Mouse (Mus musculus) liver, embryonic 11.5 days (tissue): Measurements from ENCODE around the gene Anp32b. TPM values are rescaled to one million over a fixed set of nuclear protein-coding genes. Genes with fewer than 3 reads are reported as not detected.

Experiments used
- ATAC-seq: fragments of 200-750 bp; cut with Nextera tagmentation; replicated peaks from 2 replicates; pipeline ENCODE4 v1.8.0; 2017; ENCODE audit warnings: moderate number of reproducible peaks, mild to moderate bottlenecking, moderate TSS enrichment, moderate library complexity; ENCODE audit not compliant: low FRiP score
- DNase-seq: peaks from one replicate; pipeline ENCODE4 v3.0.0-alpha.2; 2017; ENCODE audit warnings: low spot score
- H3K27ac ChIP-seq: fragments of 300-500 bp; sonication (generic); 2 replicates; pipeline ENCODE4 v1.5.1; 2014; ENCODE audit warnings: mild to moderate bottlenecking, low read depth, low read length, control low read depth
- H3K27me3 ChIP-seq: fragments of 300-500 bp; sonication (generic); replicated peaks from 2 replicates; pipeline ENCODE4 v1.6.1; 2014; ENCODE audit warnings: low read length, mixed read lengths; ENCODE audit not compliant: control insufficient read depth, insufficient read depth
- H3K36me3 ChIP-seq: fragments of 300-500 bp; sonication (generic); 2 replicates; pipeline ENCODE4 v1.6.1; 2014; ENCODE audit warnings: mild to moderate bottlenecking, low read length, moderate library complexity, mixed read lengths; ENCODE audit not compliant: control insufficient read depth, insufficient read depth
- H3K4me1 ChIP-seq: fragments of 300-500 bp; sonication (generic); replicated peaks from 2 replicates; pipeline ENCODE4 v1.6.1; 2014; ENCODE audit warnings: low read length, mixed read lengths; ENCODE audit not compliant: control insufficient read depth, insufficient read depth
- H3K4me2 ChIP-seq: fragments of 300-500 bp; sonication (generic); 2 replicates; pipeline ENCODE4 v1.6.1; 2014; ENCODE audit warnings: mild to moderate bottlenecking, control low read depth, moderate library complexity
- H3K4me3 ChIP-seq: fragments of 300-500 bp; sonication (generic); 2 replicates; pipeline ENCODE4 v1.5.1; 2014; ENCODE audit warnings: low read depth, low read length, control low read depth
- H3K9ac ChIP-seq: fragments of 300-500 bp; sonication (generic); 2 replicates; pipeline ENCODE4 v1.6.1; 2014; ENCODE audit warnings: low read depth, low read length, control low read depth
- H3K9me3 ChIP-seq: fragments of 300-500 bp; sonication (generic); 2 replicates; pipeline ENCODE4 v1.6.1; 2016; ENCODE audit warnings: low read length, inconsistent platforms, mixed read lengths; ENCODE audit not compliant: control insufficient read depth
- WGBS: fragments of 180-500 bp; shearing (Covaris S2); extraction: QIAGEN DNeasy Blood & Tissue Kit; methylation state at CpG from one replicate; pipeline ENCODE4 v1.1.7; 2014; 5-methylcytosine and 5-hydroxymethylcytosine counted together
- polyA plus RNA-seq: library from polyadenylated mRNA; unstranded; fragments of >200 nt; fragmentation: Nextera tagmentation; extraction: Ambion mirVana; gene quantifications from 2 replicates; pipeline ENCODE4 v1.2.1, GENCODE M21; 2014

The Anp32b gene
- polyA plus RNA-seq, 1 experiment from 2014 or later = 618 TPM

DNA sequence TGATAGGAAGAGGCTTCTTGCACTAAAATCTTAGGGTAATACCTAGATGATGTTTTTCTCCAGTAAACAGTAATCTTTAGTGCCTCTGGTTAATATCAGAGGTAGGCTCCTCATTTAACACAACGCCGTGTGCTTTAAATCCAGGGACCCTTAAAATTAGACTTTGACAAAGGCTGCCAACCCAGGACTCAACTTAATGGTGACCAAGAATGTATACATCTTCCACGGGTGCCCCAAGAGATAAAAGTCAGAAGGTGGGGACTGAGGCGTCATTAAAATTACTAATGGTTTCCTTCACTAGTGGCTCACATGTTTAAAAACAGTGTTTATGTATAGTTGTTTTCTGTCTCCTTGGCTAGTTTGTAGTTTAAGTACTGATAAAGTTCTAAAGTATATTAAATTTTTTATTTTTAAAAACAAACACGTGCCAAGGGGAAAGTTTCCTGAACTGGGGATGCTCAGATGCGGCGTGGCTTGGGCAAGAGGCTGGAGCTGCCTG lies 633 bp upstream of the Anp32b start:
- Histone ChIP-seq H3K27ac (peak overlapping the region; percentile 100), H3K4me2 (peak overlapping the region; percentile 84), H3K36me3 (no peaks in the 10 kb centered on the region), H3K4me3 (peak overlapping the region; percentile 98), H3K9me3 (no peaks in the 10 kb centered on the region), H3K4me1 (peaks cover 49% of the 10 kb centered on the region), H3K27me3 (no peaks in the 10 kb centered on the region), H3K9ac (peak overlapping the region; percentile 100)
- no peak for DNase-seq
- 29% methylated on average over 7 of the region's 7 CpGs for WGBS
- no peak for ATAC-seq

GRCm38 (mm10) chr4:46451240-46451757 lies 597 bp downstream of the Anp32b start:
- peaks cover 53% of the 10 kb centered on the region for H3K4me1 ChIP-seq
- peak overlapping the region; percentile 98 for H3K4me3 ChIP-seq
- under 1% methylated on average over 62 of the region's 70 CpGs for WGBS
- H3K9me3 ChIP-seq = no peaks in the 10 kb centered on the region
- no peaks in the 10 kb centered on the region for H3K27me3 ChIP-seq
- H3K27ac ChIP-seq = peak overlapping the region; percentile 100
- no peaks in the 10 kb centered on the region for H3K36me3 ChIP-seq
- peak overlapping the region; percentile 95; the same call in 1 of the 2 replicates for H3K4me2 ChIP-seq
- H3K9ac ChIP-seq = peak overlapping the region; percentile 100
- ATAC-seq (peak; percentile 3; the same call in 1 of the 2 replicates), DNase-seq (no peak)

DNA sequence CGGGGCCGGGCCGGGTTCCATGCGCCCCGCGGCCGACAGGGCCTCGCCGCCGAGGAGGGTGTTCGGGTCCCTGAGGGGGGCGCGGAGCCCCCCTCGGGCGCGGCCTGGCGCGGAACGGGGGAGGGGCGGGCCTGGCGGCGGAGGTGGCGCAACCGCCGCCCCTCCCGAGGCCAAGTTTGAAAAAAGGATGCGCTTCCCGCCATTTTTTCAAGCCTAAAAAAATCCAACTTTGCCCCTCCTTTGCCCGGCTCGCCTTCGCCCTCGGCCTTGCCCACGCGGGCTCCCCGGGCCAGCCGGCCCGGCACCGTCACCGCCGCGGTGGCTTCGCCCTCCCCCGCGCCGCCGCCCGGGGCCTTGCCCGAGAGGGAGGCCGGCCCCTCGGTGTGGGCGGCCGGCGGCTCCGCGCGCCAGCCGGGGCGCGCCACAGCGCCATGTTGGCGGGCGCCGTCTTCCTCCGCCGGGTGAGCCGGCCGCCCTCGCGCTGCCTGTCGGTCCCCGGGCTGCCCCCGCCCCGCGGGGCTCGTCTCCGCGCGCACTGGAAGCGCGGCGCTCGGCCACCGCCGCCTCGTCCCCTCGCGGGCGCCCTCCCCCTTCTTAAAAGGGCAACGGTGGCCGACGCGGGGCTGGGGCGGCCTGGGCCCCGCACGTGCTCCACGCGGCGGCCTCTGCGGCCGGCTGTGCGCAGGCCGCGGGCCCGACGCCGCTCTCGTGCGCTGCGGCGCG lies 1.2 kb downstream of the Anp32b start:
- under 1% methylated on average over 107 of the region's 111 CpGs for WGBS
- Histone ChIP-seq H3K4me1 (peaks cover 58% of the 10 kb centered on the region), H3K27ac (peak overlapping the region; percentile 100), H3K4me3 (peak overlapping the region; percentile 98), H3K36me3 (no peaks in the 10 kb centered on the region), H3K27me3 (no peaks in the 10 kb centered on the region), H3K4me2 (peak overlapping the region; percentile 95), H3K9ac (peak overlapping the region; percentile 100), H3K9me3 (no peaks in the 10 kb centered on the region)
- ATAC-seq = peak; percentile 4
- DNase-seq = peak; percentile 79

DNA sequence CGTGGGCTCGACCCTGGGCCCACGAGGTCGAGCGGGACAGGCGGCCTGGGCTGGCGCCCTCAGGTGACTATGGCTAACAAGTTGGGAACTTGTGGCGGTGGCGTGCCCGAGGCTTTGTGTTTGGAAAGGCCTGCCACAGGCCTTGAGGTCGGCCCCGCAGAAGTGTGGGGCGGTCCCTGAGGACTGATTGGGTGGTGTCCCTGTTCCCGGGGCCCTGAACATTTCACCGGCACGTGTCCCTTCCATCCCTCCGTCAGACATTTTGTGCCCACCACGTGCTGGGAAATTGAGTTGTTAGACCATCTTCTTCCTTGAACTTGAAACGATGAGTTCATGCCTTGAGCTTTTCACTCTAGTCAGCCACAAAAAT lies 1.8 kb downstream of the Anp32b start:
- peak; percentile 80 for DNase-seq
- Histone ChIP-seq H3K36me3 (0 out of 2 replicates have a peak, but pooled peaks cover 1% of the 10 kb centered on the region), H3K9ac (peak overlapping the region; percentile 100), H3K27ac (peak overlapping the region; percentile 100), H3K9me3 (no peaks in the 10 kb centered on the region), H3K4me1 (peaks cover 60% of the 10 kb centered on the region), H3K4me3 (peak overlapping the region; percentile 98), H3K4me2 (peak overlapping the region; percentile 95), H3K27me3 (no peaks in the 10 kb centered on the region)
- 0% methylated on average over 19 of the region's 19 CpGs for WGBS
- peak; percentile 42 for ATAC-seq

GRCm38 (mm10) chr4:46452855-46453719 lies 2.4 kb downstream of the Anp32b start:
- Histone ChIP-seq H3K4me2 (peak overlapping the region; percentile 95), H3K9me3 (no peaks in the 10 kb centered on the region), H3K36me3 (peaks cover 4% of the 10 kb centered on the region; the same call in 1 of the 2 replicates), H3K4me3 (peak overlapping the region; percentile 98), H3K4me1 (peaks cover 57% of the 10 kb centered on the region), H3K27ac (peak overlapping the region; percentile 100), H3K27me3 (no peaks in the 10 kb centered on the region), H3K9ac (peak overlapping the region; percentile 100)
- ATAC-seq (no peak), DNase-seq (no peak)
- 17% methylated on average over 13 of the region's 13 CpGs for WGBS

- H3K9me3 ChIP-seq = no peaks in the 10 kb centered on the region
- 55% methylated on average over 5 of the region's 5 CpGs for WGBS
- H3K4me3 ChIP-seq = peak overlapping the region; percentile 98
- peak overlapping the region; percentile 100 for H3K9ac ChIP-seq
- H3K4me1 ChIP-seq = peaks cover 48% of the 10 kb centered on the region
- peak overlapping the region; percentile 95 for H3K4me2 ChIP-seq
- DNase-seq (no peak), ATAC-seq (no peak)
- peak overlapping the region; percentile 100 for H3K27ac ChIP-seq
- H3K36me3 ChIP-seq = peaks cover 4% of the 10 kb centered on the region; the same call in 1 of the 2 replicates
- H3K27me3 ChIP-seq = no peaks in the 10 kb centered on the region
These were observed 3.6 kb downstream of the Anp32b start for GRCm38 (mm10) chr4:46454097-46454864.

- H3K9ac ChIP-seq = peak overlapping the region; percentile 23
- peaks cover 22% of the 10 kb centered on the region for H3K36me3 ChIP-seq
- peak overlapping the region; percentile 28 for H3K4me2 ChIP-seq
- H3K4me1 ChIP-seq = peaks cover 37% of the 10 kb centered on the region
- H3K4me3 ChIP-seq = no peak overlapping the region
- no peak for ATAC-seq
- 77% methylated on average over 4 of the region's 4 CpGs for WGBS
- no peaks in the 10 kb centered on the region for H3K27me3 ChIP-seq
- H3K9me3 ChIP-seq = no peaks in the 10 kb centered on the region
- no peak for DNase-seq
- no peak overlapping the region for H3K27ac ChIP-seq
These were observed 6.1 kb downstream of the Anp32b start for GRCm38 (mm10) chr4:46456762-46457161.

DNA sequence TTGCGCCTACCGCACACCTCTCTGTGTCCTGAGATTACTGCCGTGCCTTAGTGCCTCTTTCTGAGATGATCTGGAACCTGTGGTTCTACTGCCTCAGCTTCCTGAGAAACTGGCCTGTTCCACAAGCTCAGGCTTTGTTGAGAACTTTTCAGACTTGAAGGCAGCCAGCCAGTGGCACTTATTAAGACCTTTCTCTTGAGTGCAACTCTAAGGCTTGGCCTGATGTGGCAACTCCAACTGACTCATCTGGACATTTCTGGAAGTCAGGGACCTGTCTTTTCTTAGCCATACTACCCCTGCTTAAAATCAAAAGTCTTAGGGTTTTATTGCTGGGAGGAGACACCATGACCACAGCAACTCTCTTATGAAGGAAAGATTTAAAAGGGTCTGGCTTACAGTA lies 6.5 kb downstream of the Anp32b start:
- Histone ChIP-seq H3K36me3 (peaks cover 25% of the 10 kb centered on the region), H3K4me3 (no peak overlapping the region), H3K27ac (no peak overlapping the region), H3K9ac (peak overlapping the region; percentile 23; the same call in 1 of the 2 replicates), H3K4me1 (peaks cover 37% of the 10 kb centered on the region), H3K27me3 (no peaks in the 10 kb centered on the region), H3K4me2 (peak overlapping the region; percentile 0; the same call in 1 of the 2 replicates), H3K9me3 (no peaks in the 10 kb centered on the region)
- WGBS = 80% methylated on average over 3 of the region's 3 CpGs
- no peak for DNase-seq
- no peak for ATAC-seq
